Mouse (Mus musculus) kidney, postnatal 0 days (tissue): ENCODE results near the gene Ybx2. TPM values are rescaled to one million over a fixed set of nuclear protein-coding genes. Genes with fewer than 3 reads are reported as not detected.
"Not testable (repeated sequence)": the region's sequence is repeated elsewhere in the genome, so short reads cannot be mapped to it uniquely, and the experiment has no call there.

Experiments used
- ATAC-seq: fragments of 200-750 bp; cut with Nextera tagmentation; replicated peaks from 2 replicates; pipeline ENCODE4 v1.8.0; 2017; ENCODE audit warnings: low read depth, moderate number of reproducible peaks, moderate TSS enrichment, moderate library complexity; ENCODE audit not compliant: low FRiP score
- DNase-seq: peaks from one replicate; pipeline ENCODE4 v3.0.0-alpha.2; 2016; ENCODE audit warnings: low spot score
- H3K27ac ChIP-seq: fragments of 300-500 bp; sonication (generic); 2 replicates; pipeline ENCODE4 v1.5.1; 2014; ENCODE audit warnings: mild to moderate bottlenecking
- H3K27me3 ChIP-seq: fragments of 300-500 bp; sonication (generic); 2 replicates; pipeline ENCODE4 v1.6.1; 2014; ENCODE audit warnings: low read length, mixed read lengths; ENCODE audit not compliant: insufficient read depth
- H3K36me3 ChIP-seq: fragments of 300-500 bp; sonication (generic); 2 replicates; pipeline ENCODE4 v1.6.1; 2014; ENCODE audit warnings: low read length, mixed read lengths; ENCODE audit not compliant: insufficient read depth
- H3K4me1 ChIP-seq: fragments of 300-500 bp; sonication (generic); replicated peaks from 2 replicates; pipeline ENCODE4 v1.6.1; 2014; ENCODE audit warnings: antibody characterized with exemption, low read length, mixed read lengths; ENCODE audit not compliant: insufficient read depth
- H3K4me2 ChIP-seq: fragments of 300-500 bp; sonication (generic); 2 replicates; pipeline ENCODE4 v1.6.1; 2014; ENCODE audit warnings: mild to moderate bottlenecking, low read length, moderate library complexity, mixed read lengths
- H3K4me3 ChIP-seq: fragments of 300-500 bp; sonication (generic); replicated peaks from 2 replicates; pipeline ENCODE4 v1.5.1; 2014; ENCODE audit warnings: low read depth, low read length
- H3K9ac ChIP-seq: fragments of 300-500 bp; sonication (generic); 2 replicates; pipeline ENCODE4 v1.6.1; 2014; ENCODE audit warnings: low read depth, low read length
- H3K9me3 ChIP-seq: fragments of 300-500 bp; sonication (generic); replicated peaks from 2 replicates; pipeline ENCODE4 v1.6.1; 2016; ENCODE audit warnings: low read length, inconsistent platforms, mixed read lengths
- CTCF ChIP-seq: IDR thresholded peaks from 2 replicates; pipeline ENCODE4 v1.5.1; 2016; ENCODE audit warnings: antibody characterized with exemption, low read depth, mild to moderate bottlenecking, moderate library complexity
- WGBS: fragments of 180-500 bp; shearing (Covaris S2); extraction: QIAGEN DNeasy Blood & Tissue Kit; methylation state at CpG from one replicate; pipeline ENCODE4 v1.1.7; 2014; 5-methylcytosine and 5-hydroxymethylcytosine counted together
- polyA plus RNA-seq: library from polyadenylated mRNA; unstranded; fragments of >200 nt; fragmentation: Nextera tagmentation; extraction: Ambion mirVana; gene quantifications from 2 replicates; pipeline ENCODE4 v1.2.1, GENCODE M21; 2015

Gene Ybx2
- polyA plus RNA-seq, 1 experiment from 2014 or later = 6.8 TPM

- Histone ChIP-seq H3K9ac (no peak overlapping the region), H3K9me3 (no peaks in the 10 kb centered on the region), H3K4me2 (no peak overlapping the region), H3K36me3 (peaks cover 11% of the 10 kb centered on the region; the same call in 1 of the 2 replicates), H3K4me1 (peaks cover 11% of the 10 kb centered on the region), H3K27me3 (no peaks in the 10 kb centered on the region), H3K4me3 (no peak overlapping the region), H3K27ac (peak overlapping the region; percentile 95)
- 57% methylated on average over 3 of the region's 3 CpGs for WGBS
- no peak for DNase-seq
- no peak for TF ChIP-seq CTCF
- ATAC-seq = no peak
Measured at GRCm38 (mm10) chr11:69922796-69923195, 12.8 kb upstream of the Ybx2 start.

- 0 out of 2 replicates have a peak, but pooled peaks have one; percentile 13 for TF ChIP-seq CTCF
- no peak overlapping the region for H3K4me3 ChIP-seq
- no peak overlapping the region for H3K27ac ChIP-seq
- ATAC-seq = no peak
- no peak overlapping the region for H3K4me2 ChIP-seq
- 97% methylated on average over 2 of the region's 2 CpGs for WGBS
- no peak overlapping the region for H3K9ac ChIP-seq
- no peaks in the 10 kb centered on the region for H3K27me3 ChIP-seq
- no peaks in the 10 kb centered on the region for H3K36me3 ChIP-seq
- DNase-seq = no peak
- no peaks in the 10 kb centered on the region for H3K4me1 ChIP-seq
- H3K9me3 ChIP-seq = no peaks in the 10 kb centered on the region
Measured at GRCm38 (mm10) chr11:69927501-69927900, 8.1 kb upstream of the Ybx2 start.

DNA sequence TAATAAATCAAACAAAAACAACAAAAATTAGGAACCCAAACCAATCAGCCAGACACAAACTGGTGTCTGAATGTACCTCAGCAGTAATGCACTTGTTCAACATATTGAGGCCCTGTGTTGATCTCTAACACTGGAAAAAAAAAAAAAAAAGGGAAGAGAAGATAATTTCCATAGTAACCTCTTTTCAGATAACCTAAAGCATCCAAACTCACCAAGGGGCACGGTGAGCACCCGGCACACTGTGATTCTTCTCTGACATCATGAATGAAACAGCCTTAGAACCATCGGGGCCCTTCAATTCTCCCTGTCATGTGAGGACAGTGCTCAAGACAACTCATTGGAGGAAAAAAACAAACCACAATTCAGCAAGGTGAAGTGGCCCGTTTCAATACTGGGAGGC is 5.9 kb upstream of the Ybx2 start:
- H3K27me3 ChIP-seq = no peaks in the 10 kb centered on the region
- no peaks in the 10 kb centered on the region for H3K4me1 ChIP-seq
- 80% methylated on average over 4 of the region's 4 CpGs for WGBS
- no peak overlapping the region for H3K9ac ChIP-seq
- DNase-seq (no peak), ATAC-seq (no peak)
- no peak overlapping the region for H3K4me2 ChIP-seq
- no peak overlapping the region for H3K4me3 ChIP-seq
- no peaks in the 10 kb centered on the region for H3K9me3 ChIP-seq
- H3K36me3 ChIP-seq = no peaks in the 10 kb centered on the region
- TF ChIP-seq CTCF = no peak
- H3K27ac ChIP-seq = no peak overlapping the region

- H3K27me3 ChIP-seq, H3K4me1 ChIP-seq, DNase-seq, H3K4me2 ChIP-seq, H3K4me3 ChIP-seq, H3K9me3 ChIP-seq, ATAC-seq, H3K9ac ChIP-seq, H3K27ac ChIP-seq, H3K36me3 ChIP-seq: not testable (repeated sequence)
- 89% methylated on average over 8 of the region's 8 CpGs for WGBS
Measured at GRCm38 (mm10) chr11:69930176-69930575, 5.4 kb upstream of the Ybx2 start.

DNA sequence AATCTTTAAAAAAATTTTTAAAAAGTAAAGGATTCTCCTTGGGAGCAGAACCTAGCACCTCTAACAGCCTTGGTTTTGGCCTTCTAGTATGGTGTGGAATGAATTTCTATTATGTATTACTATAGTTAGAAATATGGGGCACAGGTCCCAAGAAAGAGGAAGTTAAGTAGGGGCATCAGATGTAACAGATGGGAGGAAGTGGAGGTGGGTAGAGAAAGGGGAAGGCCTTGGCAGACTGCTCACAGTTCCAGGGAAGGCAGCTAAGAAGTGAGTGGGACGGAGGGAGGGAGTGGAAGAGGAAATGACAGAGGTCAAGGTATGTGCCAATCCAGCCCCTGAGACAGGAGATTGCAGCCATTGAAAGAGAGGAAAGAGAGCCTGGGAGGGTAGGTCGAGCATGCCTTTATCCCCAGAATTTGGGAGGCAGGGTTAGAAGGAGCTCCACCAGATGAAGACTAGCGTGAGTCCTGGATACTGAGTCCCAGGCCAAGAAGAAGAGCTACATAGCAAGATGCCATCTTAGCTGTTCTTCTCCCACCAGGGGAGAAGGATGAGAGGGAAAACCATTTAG is 4.5 kb upstream of the Ybx2 start:
- Histone ChIP-seq H3K9ac (no peak overlapping the region), H3K27ac (no peak overlapping the region), H3K36me3 (no peaks in the 10 kb centered on the region), H3K4me1 (peaks cover 9% of the 10 kb centered on the region), H3K27me3 (no peaks in the 10 kb centered on the region), H3K4me3 (no peak overlapping the region), H3K9me3 (no peaks in the 10 kb centered on the region), H3K4me2 (no peak overlapping the region)
- DNase-seq = no peak
- TF ChIP-seq CTCF = no peak
- ATAC-seq = no peak
- WGBS = 49% methylated on average over 3 of the region's 3 CpGs

DNA sequence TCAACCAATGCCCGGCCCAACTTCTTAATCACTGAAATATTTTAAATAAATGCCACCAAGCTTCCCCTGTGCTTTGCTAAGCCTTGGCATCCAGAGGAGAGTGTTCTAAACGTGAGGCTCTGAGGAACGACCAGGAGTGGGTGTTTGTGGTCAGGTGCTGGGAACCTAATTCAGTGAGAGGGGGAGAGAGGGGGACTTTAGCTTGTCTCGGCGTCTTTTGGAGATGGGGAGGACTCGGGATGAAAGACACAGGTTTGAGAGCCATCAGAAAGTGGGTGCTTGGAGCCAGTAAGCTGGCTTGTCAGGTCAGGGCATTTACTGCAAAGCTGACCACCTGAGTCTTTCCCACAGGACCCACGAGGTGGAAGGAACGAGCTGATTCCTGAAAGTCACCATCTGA is 3.8 kb upstream of the Ybx2 start:
- TF ChIP-seq CTCF = no peak
- H3K9ac ChIP-seq = no peak overlapping the region
- WGBS = 78% methylated on average over 8 of the region's 8 CpGs
- ATAC-seq (no peak), DNase-seq (no peak)
- peaks cover 15% of the 10 kb centered on the region for H3K4me1 ChIP-seq
- H3K27ac ChIP-seq = no peak overlapping the region
- H3K27me3 ChIP-seq = no peaks in the 10 kb centered on the region; the same call in 1 of the 2 replicates
- H3K36me3 ChIP-seq = no peaks in the 10 kb centered on the region
- H3K9me3 ChIP-seq = no peaks in the 10 kb centered on the region
- no peak overlapping the region for H3K4me2 ChIP-seq
- no peak overlapping the region for H3K4me3 ChIP-seq

DNA sequence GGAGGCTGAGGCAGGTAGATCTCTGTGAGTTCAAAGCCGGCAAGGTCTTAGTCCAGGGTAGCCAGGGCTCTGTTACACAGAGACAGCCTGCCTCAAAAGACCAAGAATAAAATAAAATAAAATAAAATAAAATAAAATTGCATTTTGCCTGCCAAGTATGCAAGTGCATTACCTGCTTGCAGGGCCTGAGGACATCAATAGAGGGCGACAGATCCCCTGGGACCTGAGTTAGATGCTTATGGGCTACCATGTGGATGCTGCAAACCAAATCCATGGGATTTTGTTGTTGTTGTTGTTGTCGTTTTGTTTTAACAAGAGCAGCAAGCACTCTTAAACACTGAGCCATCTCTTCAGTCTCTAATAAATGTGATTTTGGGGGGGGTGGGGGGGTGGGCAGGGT is 3.3 kb upstream of the Ybx2 start:
- Histone ChIP-seq H3K36me3 (no peaks in the 10 kb centered on the region), H3K4me1 (peaks cover 20% of the 10 kb centered on the region), H3K9ac (no peak overlapping the region), H3K4me2 (no peak overlapping the region), H3K27me3 (no peaks in the 10 kb centered on the region; the same call in 1 of the 2 replicates), H3K9me3 (no peaks in the 10 kb centered on the region), H3K27ac (no peak overlapping the region), H3K4me3 (no peak overlapping the region)
- TF ChIP-seq CTCF = peak; percentile 33; the same call in 1 of the 2 replicates
- DNase-seq = no peak
- no peak for ATAC-seq
- 51% methylated on average over 3 of the region's 3 CpGs for WGBS
